Mouse (Mus musculus): ENCODE data around the gene Ddx41.

- TF ChIP-seq CTCF (IDR thresholded peaks at IDR 0.05; ENCODE audit: low read depth): no peak
- TF ChIP-seq EP300 (optimal IDR thresholded peaks at IDR 0.05): no peak
Measured at GRCm38 (mm10) chr13:55563266-55563879, 26.9 kb upstream of the Ddx41 start.

Measured in stomach, postnatal 0 days (tissue).